Mouse (Mus musculus) cerebellum, adult 11-12 months (tissue): ENCODE results near the gene Gm43517.

ENCODE experiments used
- DNase-seq: peaks from one replicate; pipeline ENCODE4 v3.0.0; 2022

Gene Gm43517

GRCm38 (mm10) chr12:49384876-49385630 is at the start of gene Gm43517:
Gm43517 (plus strand) TSS chr12:49385174.
- no peak for DNase-seq

GRCm38 (mm10) chr12:49349697-49350096 is 35.3 kb upstream of the Gm43517 start:
- DNase-seq, result no peak

DNA sequence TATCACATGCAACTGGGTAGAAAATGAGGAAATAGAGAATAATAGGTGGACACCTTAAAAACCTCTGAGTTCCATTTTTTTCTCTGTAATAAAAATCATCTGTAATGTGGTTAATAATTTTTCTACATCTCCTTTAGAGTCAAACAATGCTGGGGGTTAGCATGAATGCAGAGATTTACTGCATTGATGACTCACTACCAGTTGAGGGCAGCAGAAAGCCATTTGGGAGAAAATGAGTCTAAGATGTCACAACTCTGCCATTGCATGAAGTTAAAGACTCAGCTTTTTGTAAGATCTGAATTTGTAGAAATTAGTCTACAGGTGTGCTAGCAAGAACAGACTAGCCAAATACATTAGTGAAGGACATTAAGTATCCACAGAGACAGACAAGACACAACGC is 16.0 kb upstream of the Gm43517 start:
- DNase-seq, result no peak

DNA sequence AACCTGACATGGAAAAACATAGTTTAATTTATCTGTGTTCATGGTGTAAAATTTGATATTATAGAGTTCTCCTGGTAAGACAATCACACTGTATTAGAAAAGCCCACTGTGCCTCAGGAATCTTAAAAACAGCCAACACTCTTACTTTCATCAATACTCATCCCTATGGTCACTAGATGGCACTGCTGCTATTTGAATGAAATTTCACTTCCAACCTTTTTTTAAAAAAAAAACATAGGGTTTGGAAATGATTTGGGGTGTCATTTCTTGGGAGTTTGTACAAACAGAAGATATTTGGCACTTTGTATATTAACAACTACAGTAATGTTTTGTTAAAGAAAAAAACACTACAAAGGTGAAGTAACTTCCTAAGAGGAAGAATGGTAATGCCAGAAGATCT is 12.8 kb upstream of the Gm43517 start:
- DNase-seq, result no peak

GRCm38 (mm10) chr12:49373176-49373575 is 11.8 kb upstream of the Gm43517 start:
- DNase-seq, result no peak

- DNase-seq, result no peak
Observed at GRCm38 (mm10) chr12:49373821-49374605, 11.0 kb upstream of the Gm43517 start.

GRCm38 (mm10) chr12:49374606-49374995 is 10.4 kb upstream of the Gm43517 start:
- no peak for DNase-seq

DNA sequence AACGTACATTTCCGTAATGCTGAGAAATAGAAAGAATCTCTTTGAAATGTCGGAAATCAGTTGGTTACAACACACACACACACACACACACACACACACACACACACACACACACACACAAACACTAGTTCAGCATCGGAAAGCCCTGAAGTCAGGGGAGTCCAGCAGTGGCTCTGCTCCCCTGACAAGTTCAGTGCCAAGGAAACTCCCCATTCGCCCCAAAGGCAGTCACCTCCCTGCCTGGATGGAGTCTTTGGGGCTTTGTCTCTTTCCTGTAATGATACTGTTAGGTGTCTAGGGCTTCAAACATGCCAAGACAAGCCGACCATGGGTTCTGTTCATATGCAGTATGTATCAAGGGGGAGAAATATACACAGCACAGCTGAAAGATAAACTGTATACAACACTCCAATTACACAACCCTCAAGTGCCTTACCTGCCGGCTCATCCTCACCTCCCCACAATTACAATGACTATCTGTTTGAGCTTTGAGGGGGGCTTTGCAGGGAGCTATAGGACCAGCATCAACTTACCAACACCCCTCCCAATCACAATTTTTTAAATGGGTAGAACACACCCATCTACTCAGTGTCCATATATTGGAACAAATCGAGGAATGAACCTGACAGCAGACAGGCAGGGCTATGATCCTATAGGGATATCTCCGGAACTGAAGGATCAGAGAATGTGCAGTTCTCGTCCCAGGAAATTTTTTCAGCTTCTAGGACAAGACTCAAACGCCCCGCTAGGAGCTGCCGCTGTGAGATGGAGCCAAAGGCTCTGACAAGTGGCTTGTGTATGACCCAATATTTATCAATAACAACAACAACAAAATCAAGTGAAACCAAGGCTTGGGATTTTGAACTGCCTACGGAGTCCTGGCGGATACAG is 9.3 kb upstream of the Gm43517 start:
- DNase-seq, result no peak

GRCm38 (mm10) chr12:49376318-49376992 is 8.5 kb upstream of the Gm43517 start:
- DNase-seq, result no peak

- DNase-seq, result no peak
Observed at GRCm38 (mm10) chr12:49377281-49377970, 7.5 kb upstream of the Gm43517 start.

- DNase-seq, result no peak
Observed at GRCm38 (mm10) chr12:49378920-49379319, 6.1 kb upstream of the Gm43517 start.

DNA sequence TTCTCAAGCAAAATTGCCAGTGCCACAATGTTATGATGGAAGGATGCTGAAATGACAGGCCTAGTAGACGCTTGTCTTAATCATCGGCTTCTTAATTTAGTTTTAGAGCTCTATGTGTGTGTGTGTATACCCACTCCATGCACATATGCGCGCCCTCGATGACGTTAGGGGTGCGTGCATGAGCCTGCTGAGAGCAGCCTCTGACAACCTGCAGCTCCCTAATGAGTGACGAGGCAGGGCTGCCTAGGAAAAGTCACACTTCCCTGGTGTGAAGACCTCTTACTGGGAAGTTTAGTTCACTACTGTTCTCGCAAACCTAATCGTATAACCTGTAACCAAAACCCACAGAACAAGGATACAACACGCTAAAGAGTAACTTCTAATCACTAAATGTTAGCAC is 5.5 kb upstream of the Gm43517 start:
- no peak for DNase-seq

GRCm38 (mm10) chr12:49380442-49380841 is 4.5 kb upstream of the Gm43517 start:
- DNase-seq, result no peak

DNA sequence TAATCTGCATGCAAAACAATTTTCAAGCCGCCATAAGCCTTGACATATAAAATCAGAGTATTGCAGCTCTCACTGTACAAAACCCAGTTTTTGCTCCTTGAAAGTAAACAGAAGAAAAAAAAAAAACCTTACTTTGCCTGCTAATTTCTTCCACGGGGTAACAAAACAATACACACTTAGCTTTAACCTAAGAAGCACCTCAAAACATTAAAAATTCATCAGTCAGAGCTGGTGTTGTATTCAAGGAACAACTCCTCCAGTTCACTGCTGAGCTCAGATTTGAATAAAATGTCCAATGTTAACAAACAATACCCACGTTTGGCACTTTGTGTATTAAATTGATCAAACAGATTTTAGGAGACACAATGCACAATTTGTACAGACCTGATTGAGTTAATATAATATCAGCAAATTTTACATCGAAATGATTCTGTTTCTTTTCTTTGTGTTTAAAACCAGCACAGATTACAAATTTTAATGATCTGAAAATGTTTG is 3.9 kb upstream of the Gm43517 start:
- no peak for DNase-seq

- no peak for DNase-seq
Observed at GRCm38 (mm10) chr12:49381721-49382365, 3.1 kb upstream of the Gm43517 start.

DNA sequence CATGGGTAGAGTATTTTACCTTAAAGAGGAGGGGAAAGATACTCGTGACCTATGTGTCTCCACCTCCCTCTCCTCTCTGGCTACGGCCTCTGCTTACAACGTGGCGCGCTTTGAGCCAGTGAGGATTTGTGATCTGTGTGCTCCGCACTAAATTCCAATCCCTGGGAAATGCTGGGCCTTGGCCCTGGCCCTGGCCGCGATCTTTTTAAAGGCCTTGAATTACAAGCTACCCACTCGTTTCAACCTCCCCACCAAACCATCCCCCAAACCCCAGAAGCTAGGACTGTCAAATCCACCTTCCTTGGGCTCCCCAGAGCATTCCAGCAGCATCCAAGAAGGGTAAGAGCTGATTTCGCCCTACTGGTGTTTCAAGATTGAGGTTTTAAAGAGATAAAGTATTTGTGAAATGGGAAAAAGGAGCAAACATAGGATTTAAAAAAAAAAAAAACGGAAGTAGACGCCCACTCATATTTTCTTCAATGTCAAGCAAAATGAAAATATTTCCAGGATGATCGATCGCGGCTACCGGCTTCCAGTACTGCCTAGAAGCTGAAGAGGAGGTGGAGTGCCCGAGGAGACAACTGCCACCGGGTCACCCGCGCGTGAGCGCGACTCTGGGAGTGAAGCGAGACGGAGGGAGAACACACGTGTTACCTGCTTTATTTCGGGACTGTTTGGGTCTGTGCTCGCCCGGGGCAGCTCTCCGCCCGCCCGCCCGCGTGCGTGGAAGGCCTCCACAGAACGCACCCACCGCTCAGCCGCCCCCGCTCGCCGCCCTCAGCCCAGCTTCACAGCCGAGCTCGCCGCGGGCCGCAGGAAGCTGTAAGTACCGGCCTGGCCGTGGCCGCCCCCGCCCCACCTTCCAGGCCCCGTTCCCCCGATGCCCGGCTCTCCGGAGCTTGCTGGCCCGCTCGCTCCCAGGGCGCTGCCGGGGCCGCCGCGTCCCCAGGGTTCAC is 2.1 kb upstream of the Gm43517 start, which contains the start of gene Foxg1:
Gene Foxg1 (plus strand): TSS at position 96 of the 956 bp plus-strand sequence.
- DNase-seq, result no peak

DNA sequence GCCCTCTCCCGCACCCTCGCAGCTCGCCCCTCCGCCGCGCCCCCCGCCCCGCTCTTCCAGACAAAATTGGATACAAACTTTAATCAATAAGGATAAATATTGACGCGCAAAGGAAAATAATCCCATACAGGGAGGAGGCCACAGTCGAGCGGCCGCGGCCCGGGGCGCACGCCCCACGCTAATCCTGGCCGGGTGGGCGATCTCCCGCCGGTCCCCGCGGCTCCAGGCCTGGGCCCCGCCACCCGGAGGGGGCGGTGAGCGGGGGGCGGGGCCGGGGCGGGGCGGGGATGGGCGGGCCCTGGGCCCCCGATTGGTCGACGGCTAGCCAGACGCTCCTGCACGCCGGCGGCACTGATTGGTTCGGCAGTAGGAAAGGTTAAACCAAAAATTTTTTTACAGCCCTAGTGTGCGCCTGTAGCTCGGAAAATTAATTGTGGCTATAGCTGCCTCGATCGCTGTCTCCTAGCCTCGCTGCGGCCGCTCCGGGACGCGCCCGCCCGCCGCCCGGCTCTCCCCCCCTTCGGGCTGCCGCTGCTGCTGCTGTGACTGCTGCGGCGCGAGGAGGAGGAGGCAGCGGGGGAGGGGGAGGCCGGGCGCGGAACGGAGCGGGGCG is 1.3 kb upstream of the Gm43517 start:
- DNase-seq, result no peak

DNA sequence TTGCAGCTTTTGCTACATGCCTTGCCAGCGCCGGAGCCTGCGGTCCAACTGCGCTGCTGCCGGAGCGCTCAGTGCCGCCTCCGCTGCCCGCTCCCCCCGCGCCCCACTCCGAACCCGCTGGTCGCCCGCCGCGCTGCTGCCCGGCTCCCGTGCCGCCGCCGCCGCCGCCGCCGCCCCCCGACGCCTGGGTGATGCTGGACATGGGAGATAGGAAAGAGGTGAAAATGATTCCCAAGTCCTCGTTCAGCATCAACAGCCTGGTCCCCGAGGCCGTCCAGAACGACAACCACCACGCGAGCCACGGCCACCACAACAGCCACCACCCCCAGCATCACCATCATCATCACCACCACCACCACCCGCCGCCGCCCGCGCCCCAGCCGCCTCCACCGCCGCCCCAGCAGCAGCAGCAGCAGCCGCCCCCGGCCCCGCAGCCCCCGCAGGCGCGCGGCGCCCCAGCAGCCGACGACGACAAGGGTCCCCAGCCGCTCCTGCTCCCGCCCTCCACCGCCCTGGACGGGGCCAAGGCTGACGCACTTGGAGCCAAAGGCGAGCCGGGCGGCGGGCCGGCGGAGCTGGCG is 589 bp upstream of the Gm43517 start:
- DNase-seq, result no peak

GRCm38 (mm10) chr12:49385631-49385990 is 637 bp downstream of the Gm43517 start:
- DNase-seq, result no peak
